Mouse (Mus musculus) spleen, postnatal 36 days (tissue): ENCODE measurements at regions not wholly inside any gene's neighbourhood (a gene's known extent, or its start where the extent isn't known, plus 50 kb on each side); places are given as distances from the start of the nearest gene placed in this dataset.

ENCODE experiments used
- DNase-seq, 2 experiments: peaks; one replicate each; pipeline ENCODE4 v3.0.0; 2022; ENCODE audit warnings: low spot score in 2 of 2, mixed read lengths in 1 of 2

DNA sequence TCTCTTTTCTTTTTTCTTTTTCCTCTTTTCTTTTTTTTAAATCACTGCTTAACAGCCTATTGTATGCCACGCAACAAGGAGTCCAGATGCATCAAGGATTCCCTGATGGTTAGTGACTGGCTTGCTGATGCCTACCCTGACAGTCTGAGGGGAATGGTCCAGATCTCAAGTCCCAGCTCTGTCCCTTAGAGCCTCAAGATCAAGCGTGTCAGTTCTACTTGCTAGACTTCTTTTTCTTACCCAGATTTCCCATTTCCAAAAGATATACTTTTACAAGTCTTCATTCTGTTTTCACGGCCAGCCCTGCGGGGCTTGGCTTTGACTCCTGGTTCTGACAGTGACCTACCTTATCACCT lies 68.1 kb upstream of the Il12b start:
- DNase-seq, result no peak

GRCm38 (mm10) chr11:44340531-44340930 lies 59.3 kb upstream of the Il12b start:
- DNase-seq, result no peak

DNA sequence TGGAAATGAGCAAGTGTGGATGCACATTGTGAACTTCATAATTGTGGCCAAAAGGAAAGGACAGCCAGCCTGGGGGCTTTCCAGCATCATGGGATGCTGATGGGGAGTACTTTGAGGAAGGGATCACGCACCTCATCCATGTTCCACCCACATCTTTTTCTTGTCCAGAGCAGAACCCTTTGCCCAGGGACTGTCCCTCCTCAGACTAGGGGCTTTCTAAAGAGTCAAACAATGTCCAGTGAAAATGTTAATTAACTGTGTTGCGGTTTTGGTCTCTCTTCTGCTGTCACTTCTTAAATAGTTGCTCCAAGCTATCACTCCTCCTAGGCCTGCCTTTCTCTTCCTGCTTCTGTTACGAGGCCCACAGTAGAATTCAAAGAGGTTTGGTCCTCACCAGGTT lies 51.6 kb upstream of the Il12b start:
- no peak for DNase-seq

DNA sequence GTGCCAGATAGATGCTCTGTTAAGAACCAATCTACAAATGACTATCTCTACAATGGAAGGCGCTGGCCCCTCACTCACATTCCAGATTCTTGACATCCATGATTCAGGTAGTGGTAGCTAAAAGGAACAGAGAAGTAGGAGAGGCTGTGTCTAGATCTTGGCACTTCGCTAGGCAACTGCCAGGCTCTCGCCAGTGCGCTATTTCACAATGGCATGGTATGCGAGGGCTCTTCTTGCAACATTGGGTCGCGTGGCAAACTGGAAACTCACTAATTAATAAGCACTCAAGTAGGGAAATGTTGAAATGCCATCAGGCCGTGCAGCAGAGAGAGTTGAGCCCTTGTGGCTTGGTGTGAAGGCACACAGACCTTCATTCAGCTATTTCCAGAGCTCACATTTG lies 50.3 kb upstream of the Il12b start:
- DNase-seq, result no peak
